Mouse (Mus musculus): ENCODE measurements around the gene Serhl.
"Not testable (repeated sequence)": the region's sequence is repeated elsewhere in the genome, so short reads cannot be mapped to it uniquely, and the experiment has no call there.

The Serhl gene

DNA sequence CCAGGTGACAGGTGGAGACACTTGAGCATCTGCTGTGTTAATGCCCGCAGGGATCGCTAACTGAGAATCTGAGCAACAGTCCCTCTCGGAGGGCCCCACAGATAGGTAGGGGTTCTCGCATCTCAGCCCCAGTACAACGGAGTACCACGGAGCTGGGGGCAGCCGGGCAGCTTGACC is at the start of gene Serhl:
Serhl (plus strand) TSS at position 78 of the 177 bp plus-strand sequence.
- DNase-seq (ENCODE audit: low spot score), result no peak

DNA sequence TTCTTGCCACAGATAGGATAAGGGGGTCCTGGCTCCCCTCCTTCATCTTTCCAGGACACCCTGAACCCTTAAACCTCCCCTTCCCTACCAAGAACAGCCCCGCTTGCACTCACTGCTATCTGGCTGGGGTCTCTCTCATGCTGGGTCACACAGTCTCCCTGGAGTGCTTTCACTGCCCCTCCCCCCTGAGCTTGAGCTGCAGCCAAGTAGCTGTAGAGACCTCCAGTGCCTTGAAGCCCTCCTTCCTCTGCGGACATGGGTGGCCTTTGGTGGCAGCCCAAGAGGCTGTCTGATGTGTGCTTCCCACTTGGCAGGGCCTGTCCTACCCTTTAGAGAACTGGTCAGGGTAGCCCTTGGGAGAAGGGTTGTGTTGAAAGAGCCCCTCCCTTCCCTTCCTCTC is 49.1 kb upstream of the Serhl start:
- DNase-seq (ENCODE audit: low spot score), result no peak

DNA sequence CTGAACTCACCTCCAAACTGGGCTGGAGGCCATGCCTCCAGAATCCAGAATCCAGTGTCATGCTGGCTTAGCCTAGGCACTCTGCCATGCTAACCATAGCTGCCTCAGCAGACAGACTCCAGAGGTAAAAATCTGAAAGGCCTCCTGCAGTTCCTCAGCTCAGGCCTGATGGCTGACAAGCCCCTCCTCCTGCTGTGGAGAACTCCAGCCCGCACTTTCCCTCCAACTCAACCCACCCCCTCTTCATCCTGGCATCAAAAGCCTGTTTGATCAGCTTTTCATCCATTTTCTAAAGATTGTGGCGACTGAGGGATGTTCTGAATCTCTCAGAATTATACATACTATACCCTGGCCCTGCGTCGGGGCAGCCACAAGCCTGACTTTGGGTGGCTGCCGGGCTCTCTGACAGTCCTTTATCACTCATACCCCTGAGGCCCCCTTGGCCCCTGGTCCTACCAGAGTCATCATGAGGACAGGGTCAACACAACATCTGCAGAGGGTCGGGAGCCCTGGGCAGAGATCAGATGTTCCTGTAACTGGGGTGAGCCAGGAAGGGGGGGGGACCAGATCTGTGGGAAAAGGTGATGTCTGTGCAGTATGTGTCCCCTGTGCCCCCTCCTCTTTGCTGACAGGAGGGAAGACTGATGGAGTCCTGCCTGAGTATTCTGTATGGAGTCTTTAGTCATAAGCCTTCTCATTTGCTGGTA is 46.5 kb upstream of the Serhl start:
- DNase-seq (ENCODE audit: low spot score), result peak; percentile 69

DNA sequence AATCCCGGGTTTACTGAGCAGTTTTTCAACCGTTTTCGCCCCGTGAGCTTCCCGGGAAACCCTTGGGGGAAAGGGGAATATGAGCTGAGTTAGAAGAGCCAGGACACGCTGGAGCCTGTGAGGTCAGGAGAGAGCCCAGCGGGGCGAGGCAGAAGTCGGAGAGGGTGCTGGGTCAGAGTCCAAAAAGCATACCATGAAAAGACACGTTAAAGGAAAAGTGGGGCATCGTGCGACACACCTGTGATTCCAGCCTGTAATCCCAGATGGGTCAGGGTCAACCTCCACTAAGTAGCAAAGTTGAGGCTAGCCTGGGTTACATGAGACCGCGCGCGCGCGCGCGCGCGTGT is 46.0 kb upstream of the Serhl start:
- no peak for DNase-seq (ENCODE audit: low spot score)

DNA sequence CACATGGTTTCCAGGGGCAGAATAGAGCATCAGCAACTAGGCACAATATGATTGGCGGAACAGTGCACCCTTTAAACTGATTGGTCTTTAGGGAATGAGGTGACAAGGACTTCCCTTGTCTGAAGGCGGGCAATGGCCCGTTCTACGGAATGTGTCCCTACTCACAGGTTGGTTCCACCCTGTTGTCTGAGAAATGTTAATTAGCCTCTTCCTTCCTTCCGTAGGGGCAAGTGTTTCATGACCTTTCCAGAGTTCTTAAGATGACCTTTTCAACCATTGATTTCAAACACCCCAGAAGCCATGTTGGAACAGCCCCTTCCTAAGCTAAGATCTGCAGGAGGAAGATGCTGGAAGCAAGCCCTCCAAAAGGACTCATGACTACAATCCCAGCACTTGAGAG is 43.7 kb upstream of the Serhl start:
- not testable (repeated sequence) for DNase-seq (ENCODE audit: low spot score)

DNA sequence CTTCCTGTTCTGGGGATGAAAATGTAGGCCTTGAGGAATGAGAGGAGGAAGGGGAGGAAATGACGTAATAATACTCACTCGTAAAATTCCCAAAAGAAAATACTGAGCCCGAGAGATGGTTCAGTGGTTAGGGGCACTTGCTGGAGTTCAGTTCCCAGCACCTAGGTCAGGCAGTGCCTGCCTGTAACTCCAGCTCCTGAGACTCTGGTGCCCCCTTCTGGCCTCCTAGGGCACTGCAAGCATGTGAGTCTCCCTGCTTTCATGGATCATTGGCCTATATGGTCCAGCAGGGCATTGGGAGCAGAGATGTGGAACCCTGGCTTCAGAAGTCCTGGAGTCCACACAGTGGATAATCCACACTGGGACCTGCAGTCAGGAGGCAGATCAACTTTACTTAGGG is 43.0 kb upstream of the Serhl start:
- no peak for DNase-seq (ENCODE audit: low spot score)

DNA sequence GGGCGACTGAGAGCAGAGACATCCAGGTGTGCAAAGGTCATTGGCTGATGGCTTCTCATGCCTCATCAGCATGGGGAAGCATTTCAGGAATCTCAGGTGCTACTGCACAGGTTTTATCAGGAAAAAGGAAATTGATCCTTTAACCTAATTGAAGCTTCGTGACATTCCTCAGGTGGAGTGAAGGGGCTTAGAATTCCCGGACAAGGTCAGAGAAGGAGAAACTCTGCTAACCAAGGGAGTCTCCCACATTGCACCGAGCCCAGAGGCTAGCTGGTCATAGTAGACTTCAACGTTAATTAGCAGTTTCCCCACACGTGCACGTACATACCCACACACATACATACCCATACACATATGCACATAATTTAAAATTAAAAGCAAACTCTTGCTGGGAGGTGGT is 42.6 kb upstream of the Serhl start:
- no peak for DNase-seq (ENCODE audit: low spot score)

DNA sequence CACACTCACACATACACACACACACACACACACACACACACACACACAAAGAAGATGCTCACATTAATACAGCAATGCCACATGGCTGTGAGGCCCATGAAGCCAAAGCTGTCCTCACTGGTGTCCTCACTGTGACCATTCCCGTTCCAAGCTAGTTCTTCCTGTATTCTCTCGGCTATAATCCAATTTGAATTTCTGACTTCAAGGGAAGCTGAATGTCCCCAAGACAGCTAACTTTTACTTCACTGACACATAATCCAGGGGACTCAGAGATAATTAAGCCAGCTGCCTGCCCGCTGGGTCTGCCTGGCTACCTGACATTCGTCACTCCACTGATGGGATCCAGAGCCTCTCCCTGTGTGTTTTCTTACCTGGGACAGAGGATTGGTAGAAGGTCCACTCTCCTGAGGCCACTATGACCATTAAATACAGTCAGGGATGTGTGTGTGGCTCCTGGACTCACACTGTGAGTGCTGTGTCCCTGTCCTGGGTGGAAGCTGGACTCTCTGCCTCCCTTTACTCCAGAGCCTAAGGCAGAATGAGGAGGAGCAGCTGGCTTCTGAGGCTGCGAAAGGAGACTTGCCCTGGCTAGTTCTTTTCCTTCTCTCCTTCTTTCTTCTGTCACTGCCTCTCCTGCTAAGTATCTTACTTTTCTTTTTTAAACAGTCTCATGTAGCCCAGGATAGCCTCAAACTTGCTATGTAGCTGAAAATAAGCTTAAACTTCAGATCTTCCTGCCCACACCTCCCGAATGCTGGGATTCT is 36.8 kb upstream of the Serhl start:
- peak; percentile 19 for DNase-seq (ENCODE audit: low spot score)

DNA sequence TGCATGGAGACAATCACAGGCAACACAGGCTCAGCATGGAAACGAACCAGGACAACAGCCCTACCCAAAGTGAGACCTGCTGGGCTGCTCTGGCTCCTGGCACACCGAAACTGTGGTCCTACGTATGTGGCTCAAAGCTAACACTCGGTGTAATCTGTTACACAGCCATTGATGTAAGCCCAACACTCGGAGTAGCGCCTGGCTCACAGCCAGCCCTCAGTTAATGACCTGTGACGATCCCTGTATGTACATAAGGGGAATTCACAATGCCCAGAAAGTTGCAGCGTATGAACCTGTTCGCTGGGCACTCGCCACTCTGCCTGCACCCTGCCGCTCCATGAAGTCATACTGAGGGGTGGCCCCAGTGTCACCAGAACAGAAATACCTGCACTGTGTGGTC is 36.0 kb upstream of the Serhl start:
- DNase-seq (ENCODE audit: low spot score), result peak; percentile 72

DNA sequence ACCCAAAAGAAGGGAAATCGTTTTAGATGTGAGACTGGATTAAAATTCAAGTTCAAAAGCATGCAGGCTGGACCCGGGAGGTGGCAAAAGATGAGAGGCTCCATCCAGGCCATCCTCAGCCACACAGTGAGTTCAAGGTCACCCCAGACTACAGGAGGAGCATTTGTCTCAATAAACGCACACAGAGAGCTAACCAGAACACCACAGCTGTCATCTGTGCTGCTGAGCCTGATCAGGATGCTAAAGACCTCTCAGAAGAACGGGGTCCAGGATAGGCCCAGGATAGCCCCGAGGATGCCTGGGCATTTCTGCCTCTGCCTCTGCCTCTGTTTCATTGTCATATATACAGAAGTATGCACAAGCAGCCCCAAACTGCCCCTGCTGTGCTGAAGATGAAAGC is 33.7 kb upstream of the Serhl start:
- DNase-seq (ENCODE audit: low spot score), result no peak

GRCm38 (mm10) chr15:83056378-83057083 is 32.8 kb upstream of the Serhl start:
- peak; percentile 57 for DNase-seq (ENCODE audit: low spot score)

DNA sequence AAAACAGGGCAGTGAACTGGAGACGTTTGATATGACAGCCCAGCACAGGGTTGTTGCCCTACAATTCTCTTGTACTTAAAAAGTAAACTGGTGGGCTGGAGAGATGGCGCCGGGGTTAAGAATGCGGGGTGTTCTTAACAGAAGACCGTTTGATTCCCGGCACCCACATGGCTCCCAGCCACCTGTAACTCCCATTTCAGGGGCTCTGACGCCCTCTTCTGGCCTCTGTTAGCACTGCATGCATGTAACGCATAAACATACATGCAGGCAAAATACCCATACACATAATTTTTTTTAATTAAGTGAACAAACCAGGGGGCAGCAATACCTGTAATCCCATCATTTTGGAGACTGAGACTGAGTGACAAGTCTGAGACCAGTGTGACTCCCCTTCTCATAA is 31.8 kb upstream of the Serhl start:
- no peak for DNase-seq (ENCODE audit: low spot score)

DNA sequence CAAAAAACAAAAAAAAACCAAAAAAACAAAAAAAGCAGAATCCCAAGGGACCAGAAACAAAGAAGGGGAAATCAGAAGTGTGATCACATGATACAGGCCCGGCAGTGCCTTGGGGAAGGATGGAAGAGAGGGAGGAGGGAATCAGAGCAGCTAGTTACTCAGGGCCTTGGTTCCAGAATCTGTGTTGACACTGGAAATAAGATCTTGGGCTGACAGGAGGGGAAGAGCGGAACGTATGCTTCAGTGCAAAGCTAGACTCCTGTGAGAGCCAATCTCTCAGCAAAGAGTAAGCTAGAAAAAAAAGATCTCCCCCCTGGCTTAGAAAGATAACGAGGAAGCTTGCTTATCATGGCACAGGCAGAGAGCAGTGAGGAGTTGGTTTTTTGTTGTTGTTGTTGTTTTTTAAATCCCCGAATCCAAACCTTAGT is 30.1 kb upstream of the Serhl start:
- peak; percentile 41 for DNase-seq (ENCODE audit: low spot score)

GRCm38 (mm10) chr15:83061689-83062088 is 27.6 kb upstream of the Serhl start:
- no peak for DNase-seq (ENCODE audit: low spot score)

DNA sequence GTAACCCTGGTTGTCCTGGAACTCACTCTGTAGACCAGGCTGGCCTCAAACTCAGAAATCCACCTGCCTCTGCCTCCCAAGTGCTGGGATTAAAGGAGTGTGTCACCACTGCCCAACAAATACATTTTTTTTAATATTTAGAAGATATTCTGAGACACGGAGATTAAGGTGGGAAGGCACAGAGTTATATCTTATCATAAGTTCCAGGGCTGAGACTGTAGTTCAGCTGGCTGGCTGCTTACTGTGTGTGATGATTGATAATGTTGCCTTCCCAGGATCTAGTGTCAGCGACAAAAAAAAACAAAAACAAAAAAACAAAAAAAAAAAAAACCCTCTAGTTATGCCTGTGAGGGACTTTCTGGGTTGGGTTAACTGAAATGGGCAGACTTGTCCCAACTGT is 26.7 kb upstream of the Serhl start:
- DNase-seq (ENCODE audit: low spot score), result not testable (repeated sequence)

DNA sequence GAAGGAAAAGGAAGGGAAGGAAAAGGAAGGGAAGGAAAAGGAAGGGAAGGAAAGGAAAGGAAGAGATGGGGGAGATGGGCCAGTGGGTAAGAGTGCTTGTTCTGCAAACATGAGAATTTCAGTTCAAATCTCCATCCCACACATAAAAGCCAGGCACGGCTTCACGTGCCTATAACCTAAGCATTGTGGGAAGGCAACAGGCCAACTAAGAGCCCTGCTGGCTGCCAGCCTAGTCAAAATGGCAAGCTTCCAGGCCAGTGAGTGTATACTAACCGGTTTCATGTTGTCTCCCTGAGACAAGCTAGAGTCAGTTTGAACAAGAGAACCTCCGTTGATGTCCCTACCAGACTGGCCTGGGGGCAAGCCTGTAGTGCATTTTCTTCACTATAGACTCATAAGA is 23.8 kb upstream of the Serhl start:
- peak; percentile 84 for DNase-seq (ENCODE audit: low spot score)

GRCm38 (mm10) chr15:83068270-83068669 is 21.0 kb upstream of the Serhl start:
- DNase-seq (ENCODE audit: low spot score), result no peak

- DNase-seq (ENCODE audit: low spot score), result peak; percentile 51
These were observed 18.4 kb upstream of the Serhl start for GRCm38 (mm10) chr15:83070942-83071341.

- DNase-seq (ENCODE audit: low spot score), result no peak
These were observed 17.6 kb upstream of the Serhl start for GRCm38 (mm10) chr15:83071752-83072151.

DNA sequence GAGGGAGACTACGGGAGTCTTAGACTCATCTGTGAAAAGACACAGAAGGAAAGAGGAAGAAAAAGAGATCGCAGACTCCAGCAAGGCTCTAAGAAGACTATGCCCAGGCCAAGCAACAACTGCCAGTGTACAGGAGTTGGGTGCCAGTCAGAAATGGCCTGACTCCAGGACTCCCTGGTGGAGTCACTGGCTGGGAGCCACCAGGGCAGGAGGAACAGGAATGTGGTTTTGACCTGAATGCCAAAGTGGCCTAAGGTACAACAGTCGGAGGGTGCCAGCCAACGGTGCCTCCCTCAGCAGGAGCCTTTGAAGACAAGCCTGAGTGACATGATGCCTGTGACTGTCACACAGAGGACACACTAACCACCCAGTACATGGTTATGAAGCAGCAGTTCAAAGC is 15.1 kb upstream of the Serhl start:
- no peak for DNase-seq (ENCODE audit: low spot score)

DNA sequence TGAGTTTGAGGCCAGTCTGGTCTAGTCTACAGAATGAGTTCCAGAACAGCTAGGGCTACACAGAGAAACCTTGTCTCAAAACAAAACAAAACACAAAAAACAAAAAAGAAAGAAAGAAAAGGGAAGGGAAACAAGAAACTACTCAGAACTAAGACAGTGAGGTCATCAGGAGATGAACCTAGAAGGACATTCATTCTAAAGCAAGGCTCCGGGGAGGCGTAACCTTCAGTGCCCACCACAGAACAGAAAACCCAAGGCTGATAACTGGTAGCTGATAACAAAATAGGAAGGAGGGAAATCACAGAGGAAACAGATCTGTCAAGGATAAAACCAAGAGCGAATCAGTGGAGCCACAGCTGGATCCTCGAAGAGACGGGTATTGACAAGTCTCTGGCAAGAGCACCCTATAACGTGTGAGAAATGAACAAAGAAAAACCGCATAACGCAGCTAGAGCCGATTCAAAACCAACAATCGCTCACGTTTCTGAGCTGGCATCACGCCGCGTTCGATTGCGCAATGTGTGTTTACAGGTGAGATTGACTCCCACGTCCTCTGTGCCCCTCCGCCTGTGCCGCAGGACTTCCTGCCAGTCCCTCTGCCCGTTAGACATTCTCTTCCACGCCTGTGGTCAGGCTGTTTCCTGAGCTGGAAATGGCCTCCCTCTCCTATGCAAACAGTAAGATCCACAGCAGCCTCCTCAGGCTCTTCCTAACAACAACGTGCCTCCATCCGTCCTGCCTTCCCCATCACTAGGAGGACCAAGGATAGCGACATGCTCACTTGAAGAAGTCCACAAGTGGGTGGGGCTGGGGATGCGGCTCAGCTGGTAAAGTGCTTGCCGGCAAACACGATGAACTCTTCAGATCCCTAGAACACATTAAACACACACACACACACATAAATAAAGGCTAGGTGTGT is 13.4 kb upstream of the Serhl start:
- no peak for DNase-seq (ENCODE audit: low spot score)

DNA sequence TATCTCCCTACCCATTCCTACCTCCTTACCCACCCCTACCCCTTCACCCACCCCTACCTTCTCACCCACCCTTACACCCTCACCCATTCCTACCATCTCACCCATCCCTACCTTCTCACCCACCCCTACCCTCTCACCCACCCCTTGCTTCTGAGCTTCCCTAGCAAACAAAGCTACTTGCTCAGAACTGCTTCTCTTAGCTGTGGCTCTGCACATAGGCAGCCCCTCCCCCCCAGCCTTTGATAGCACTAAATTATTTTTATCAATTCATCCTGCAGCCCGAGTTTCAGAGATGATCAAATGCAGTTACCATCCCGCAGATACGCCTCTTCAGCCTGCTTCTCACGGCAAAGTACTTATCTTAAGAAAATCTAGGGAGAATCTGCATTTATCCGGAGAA is 5.8 kb upstream of the Serhl start:
- DNase-seq (ENCODE audit: low spot score), result no peak
